Mouse (Mus musculus): Measurements from ENCODE around the gene Klf11.
"Not testable (repeated sequence)": the region's sequence is repeated elsewhere in the genome, so short reads cannot be mapped to it uniquely, and the experiment has no call there.

The Klf11 gene

GRCm38 (mm10) chr12:24651063-24651557, at the start of gene Klf11:
TSS of gene Klf11 (plus strand) at chr12:24651274.
- DNase-seq: peak; percentile 95

DNA sequence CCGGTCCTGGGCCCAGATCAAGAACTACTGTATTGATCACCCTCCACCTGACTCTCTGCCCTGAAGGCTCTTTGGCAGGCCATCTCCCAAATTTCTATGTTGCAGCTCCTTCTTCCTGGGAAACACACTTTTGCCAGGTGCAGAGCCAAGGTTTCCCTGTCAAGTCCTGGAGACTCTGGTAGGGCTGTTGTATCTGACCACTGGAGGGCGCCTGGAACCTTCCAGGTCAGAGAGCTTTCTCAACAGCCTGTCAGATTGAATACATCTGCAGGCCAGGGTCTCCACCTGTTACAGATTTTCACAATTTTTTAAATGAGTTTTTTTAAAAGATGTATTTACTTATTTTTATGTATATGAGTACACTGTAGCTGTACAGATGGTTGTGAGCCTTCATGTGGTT, 47.8 kb upstream of the Klf11 start:
- DNase-seq: no peak

GRCm38 (mm10) chr12:24606166-24606565, 44.9 kb upstream of the Klf11 start:
- no peak for DNase-seq

DNA sequence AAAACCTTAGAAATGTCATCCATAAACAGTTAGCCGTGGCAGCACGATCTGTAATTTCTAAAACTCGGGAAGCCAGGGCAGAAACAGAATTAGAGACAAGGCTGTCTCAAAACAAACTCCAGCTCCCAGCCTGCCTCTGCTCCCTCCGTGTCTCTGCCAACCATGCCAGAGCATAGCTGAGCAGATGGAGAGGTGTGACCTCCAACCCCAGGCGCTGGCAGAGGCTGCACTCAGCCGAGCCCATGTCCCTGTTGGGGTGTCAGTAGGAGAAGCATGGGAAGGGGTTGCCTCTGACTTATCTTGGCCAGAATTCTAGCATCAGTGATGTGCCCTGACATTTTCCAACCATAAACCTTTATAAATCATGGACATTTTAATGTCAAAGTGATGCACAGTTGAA, 38.5 kb upstream of the Klf11 start:
- DNase-seq: no peak

GRCm38 (mm10) chr12:24614452-24615075, 36.5 kb upstream of the Klf11 start:
- no peak for DNase-seq

DNA sequence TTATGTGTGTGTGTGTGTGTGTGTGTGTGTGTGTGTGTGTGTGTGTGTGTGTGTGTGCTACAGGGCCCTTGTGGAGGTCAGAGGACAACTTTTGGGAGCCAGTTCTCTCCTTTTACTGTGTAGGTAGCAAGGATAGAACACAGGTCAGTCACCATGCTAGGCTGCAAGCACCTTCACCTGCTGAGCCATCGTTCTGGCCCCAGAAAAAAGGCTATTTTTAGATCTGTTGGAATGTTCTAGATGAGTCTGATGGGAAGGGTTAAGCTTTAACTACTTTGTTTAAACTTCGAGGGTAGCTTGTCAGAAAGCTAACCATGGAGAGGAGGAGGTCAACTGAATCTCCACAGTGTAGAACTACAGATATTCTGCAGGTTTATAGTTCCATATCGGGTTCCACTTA, 35.9 kb upstream of the Klf11 start:
- DNase-seq: no peak

- no peak for DNase-seq
Observed at GRCm38 (mm10) chr12:24619436-24619835, 31.6 kb upstream of the Klf11 start.

DNA sequence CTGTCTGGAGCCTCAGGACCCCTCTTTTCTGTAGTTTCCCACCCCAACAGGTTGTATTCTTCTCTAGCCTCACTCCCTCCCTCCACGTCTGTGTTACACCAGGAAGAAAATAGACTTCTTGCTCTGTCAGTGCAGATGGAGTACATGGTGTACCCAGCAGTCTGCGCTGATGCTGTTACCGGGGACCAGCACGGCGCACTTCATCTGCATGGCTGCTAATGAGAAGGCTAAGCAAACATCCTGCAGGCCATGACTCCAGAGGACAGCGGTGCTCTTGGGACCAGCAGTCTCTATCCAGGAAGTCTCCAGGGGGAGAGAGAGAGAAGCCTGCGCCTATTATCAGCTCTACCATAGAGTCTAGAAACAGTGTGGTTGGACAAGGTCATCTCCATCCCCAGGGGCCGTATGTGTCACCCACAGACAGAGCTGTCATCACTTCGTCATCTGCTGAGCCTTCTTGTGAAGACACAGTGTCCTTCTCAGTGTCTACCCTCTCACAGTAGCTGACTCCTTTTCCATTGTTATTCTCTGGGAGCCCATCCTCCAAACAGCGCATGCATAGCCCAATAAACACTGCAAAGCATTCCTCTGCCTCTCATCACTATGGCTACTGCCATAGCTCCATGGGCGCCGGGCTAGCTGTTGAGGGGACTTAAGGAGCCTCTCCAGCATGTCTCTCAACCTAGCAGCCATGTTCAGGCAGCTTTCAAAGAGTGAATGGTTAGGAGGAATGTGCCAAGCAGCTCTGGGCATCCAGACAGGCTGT, 27.4 kb upstream of the Klf11 start:
- DNase-seq: no peak

DNA sequence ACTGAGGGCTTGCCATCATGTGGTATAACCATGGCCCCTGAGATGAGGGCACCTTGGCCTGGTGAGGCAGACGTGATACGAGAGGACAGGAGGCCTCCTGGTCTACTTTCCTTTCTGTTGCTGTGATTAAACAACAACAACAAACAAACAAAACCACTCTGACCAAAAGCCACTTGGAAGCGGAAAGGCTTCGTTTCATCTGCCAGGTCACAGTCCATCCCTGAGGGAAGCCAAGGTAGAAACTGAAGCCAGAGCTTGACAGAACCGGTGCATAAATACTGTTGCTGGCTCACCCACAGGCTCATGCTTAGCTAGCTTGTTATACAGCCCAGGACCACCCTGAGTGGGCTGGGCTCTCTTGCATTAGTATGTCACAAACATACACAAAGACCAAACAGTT, 24.7 kb upstream of the Klf11 start:
- no peak for DNase-seq

DNA sequence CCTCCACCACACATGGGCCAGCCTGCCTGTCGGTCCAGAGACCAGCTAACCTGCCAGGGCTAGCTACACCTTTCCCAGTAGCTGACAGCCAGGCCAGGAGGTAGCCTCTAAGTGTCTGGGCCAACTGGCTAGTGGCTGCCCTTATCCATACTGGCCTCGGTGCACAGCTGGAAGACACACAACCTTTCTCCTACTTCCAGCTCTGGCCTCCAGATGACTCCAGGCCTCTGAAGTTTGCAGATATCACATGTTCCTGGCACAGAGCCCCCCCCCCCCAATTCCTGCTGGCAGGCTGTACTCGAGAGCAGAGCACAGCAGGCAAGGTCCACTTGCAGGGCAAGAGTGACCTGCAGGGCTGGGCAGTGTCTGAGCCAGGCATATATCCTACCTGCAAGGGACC, 23.9 kb upstream of the Klf11 start:
- no peak for DNase-seq

DNA sequence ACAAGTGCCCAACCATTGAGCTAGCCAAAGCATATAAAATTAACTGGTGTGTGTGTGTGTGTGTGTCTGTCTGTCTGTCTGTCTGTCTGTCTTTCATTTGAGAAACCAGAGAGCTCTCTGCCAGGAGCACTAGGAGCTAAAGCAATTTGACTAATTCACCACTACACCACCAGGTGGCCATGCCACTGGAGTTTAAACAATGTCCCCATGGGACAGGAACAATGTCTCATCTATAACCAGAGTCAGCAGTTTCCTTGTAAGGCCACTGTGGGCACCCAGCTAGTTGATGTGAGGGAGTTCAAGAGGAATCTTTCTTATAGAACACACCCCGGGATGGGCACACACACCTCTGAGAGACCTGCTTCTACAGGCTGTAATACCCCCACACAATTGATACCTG, 20.9 kb upstream of the Klf11 start:
- DNase-seq: no peak

DNA sequence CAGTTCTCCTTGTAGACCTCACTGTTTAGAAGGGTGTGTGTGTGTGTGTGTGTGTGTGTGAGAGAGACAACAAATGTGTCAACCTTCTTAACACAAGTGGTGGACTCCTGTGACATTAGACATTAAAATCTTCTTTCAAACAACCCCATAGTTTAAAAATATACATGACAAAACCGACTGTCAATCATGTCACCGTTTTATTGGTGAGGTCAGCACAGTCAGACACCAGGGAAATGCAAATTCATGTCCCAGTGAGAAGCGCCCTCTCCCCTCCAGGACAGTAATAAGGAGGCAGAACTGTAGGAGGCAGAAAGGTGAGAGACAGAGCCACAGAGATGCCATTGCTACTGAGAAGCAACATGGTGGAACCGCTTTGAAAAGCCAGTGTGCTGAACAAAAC, 18.7 kb upstream of the Klf11 start:
- no peak for DNase-seq

GRCm38 (mm10) chr12:24633753-24634191, 17.3 kb upstream of the Klf11 start:
- no peak for DNase-seq

- no peak for DNase-seq
Observed at GRCm38 (mm10) chr12:24634212-24634611, 16.9 kb upstream of the Klf11 start.

DNA sequence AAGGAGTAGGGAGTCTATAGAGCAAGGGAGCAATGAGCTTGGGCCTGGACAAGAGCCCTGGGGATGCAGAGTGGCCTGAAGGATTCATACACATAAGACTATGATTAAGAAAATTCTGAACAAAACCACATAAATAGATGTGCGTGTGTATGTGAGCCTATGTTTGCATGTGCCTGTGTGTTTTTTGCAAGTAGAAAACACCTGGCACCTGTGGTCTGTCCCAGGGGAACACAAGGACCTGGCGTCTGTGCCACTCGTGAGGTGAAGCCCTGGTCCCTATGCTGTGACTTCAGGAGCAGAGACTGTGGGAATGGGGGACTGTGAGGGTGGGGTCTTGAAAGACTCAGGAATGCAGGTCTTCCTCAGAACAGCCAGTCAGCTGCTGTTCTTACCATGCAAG, 16.4 kb upstream of the Klf11 start:
- DNase-seq: no peak

GRCm38 (mm10) chr12:24638787-24639186, 12.3 kb upstream of the Klf11 start:
- not testable (repeated sequence) for DNase-seq

- DNase-seq: peak; percentile 68
Observed at GRCm38 (mm10) chr12:24642370-24642802, 8.7 kb upstream of the Klf11 start.

DNA sequence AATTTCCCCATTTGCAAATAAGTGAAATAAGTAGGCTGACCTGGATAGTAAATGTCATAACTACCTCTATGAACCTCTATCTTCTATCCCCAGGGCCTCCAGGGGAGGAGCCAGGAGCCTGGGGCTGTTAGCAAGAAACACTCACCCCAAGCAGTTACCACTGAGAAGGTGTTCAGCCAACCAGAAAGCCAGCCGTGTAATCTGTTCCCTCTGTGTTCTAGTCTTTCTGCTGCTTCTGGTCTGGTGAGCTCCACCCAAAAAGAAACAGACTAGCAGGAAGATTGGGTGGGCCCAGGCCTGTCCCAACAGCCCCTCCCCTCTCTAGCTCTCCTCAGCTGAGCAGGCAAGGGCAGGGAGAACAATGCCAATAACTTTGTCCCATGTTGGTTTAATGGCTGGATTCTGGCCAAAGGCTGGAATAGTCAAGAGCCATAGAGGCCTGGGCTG, 6.9 kb upstream of the Klf11 start:
- no peak for DNase-seq

- DNase-seq: no peak
Observed at GRCm38 (mm10) chr12:24645901-24646300, 5.2 kb upstream of the Klf11 start.

GRCm38 (mm10) chr12:24648094-24648493, 3.0 kb upstream of the Klf11 start:
- DNase-seq: no peak

GRCm38 (mm10) chr12:24650415-24651062, 535 bp upstream of the Klf11 start:
- peak; percentile 34 for DNase-seq

- DNase-seq: peak; percentile 91
Observed at GRCm38 (mm10) chr12:24651642-24652342, 718 bp downstream of the Klf11 start.
